Mouse (Mus musculus) cerebral cortex, adult 2 months (tissue): ENCODE results near the gene Scn4a.

ENCODE experiments used
- WGBS: fragments of 180-500 bp; shearing (Covaris S2); methylation state at CpG from one replicate; pipeline ENCODE4 v1.1.7; 2018; 5-methylcytosine and 5-hydroxymethylcytosine counted together

Gene Scn4a

GRCm38 (mm10) chr11:106314333-106314812 is 38.7 kb downstream of the Scn4a start, which contains the start of gene Cd79b:
TSS of gene Cd79b (minus strand) at chr11:106314762.
- WGBS = 89% methylated on average over 9 of the region's 9 CpGs

- WGBS = 87% methylated on average over 5 of the region's 5 CpGs
Observed at GRCm38 (mm10) chr11:106313533-106313932, 39.6 kb downstream of the Scn4a start.

- WGBS = 64% methylated on average over 5 of the region's 5 CpGs
Observed at GRCm38 (mm10) chr11:106310123-106310522, 43.0 kb downstream of the Scn4a start.

- 79% methylated on average over 11 of the region's 11 CpGs for WGBS
Observed at GRCm38 (mm10) chr11:106308162-106308561, 44.9 kb downstream of the Scn4a start.

- WGBS = 50% methylated on average over 5 of the region's 5 CpGs
Observed at GRCm38 (mm10) chr11:106307432-106307831, 45.7 kb downstream of the Scn4a start.

- 77% methylated on average over 9 of the region's 9 CpGs for WGBS
Observed at GRCm38 (mm10) chr11:106306758-106307157, 46.3 kb downstream of the Scn4a start.

- 92% methylated on average over 3 of the region's 3 CpGs for WGBS
Observed at GRCm38 (mm10) chr11:106306065-106306385, 47.1 kb downstream of the Scn4a start.

- 81% methylated on average over 10 of the region's 10 CpGs for WGBS
Observed at GRCm38 (mm10) chr11:106305348-106306064, 47.6 kb downstream of the Scn4a start.

- WGBS = 26% methylated on average over 2 of the region's 2 CpGs
Observed at GRCm38 (mm10) chr11:106302634-106303033, 50.5 kb downstream of the Scn4a start.

- WGBS = 83% methylated on average over 9 of the region's 9 CpGs
Observed at GRCm38 (mm10) chr11:106301765-106302164, 51.3 kb downstream of the Scn4a start, which contains the start of gene Gh. TSS of gene Gh (minus strand) at chr11:106301865.

- 83% methylated on average over 2 of the region's 2 CpGs for WGBS
Observed at GRCm38 (mm10) chr11:106291861-106292260, 61.2 kb downstream of the Scn4a start.

- 95% methylated on average over 5 of the region's 5 CpGs for WGBS
Observed at GRCm38 (mm10) chr11:106290376-106290775, 62.7 kb downstream of the Scn4a start.

- 52% methylated on average over 8 of the region's 8 CpGs for WGBS
Observed at GRCm38 (mm10) chr11:106289369-106289768, 63.7 kb downstream of the Scn4a start.

- 38% methylated on average over 11 of the region's 11 CpGs for WGBS
Observed at GRCm38 (mm10) chr11:106286987-106287386, 66.1 kb downstream of the Scn4a start.

GRCm38 (mm10) chr11:106286206-106286605 is 66.9 kb downstream of the Scn4a start:
- 89% methylated on average over 7 of the region's 7 CpGs for WGBS

GRCm38 (mm10) chr11:106284126-106284525 is 69.0 kb downstream of the Scn4a start:
- 68% methylated on average over 8 of the region's 8 CpGs for WGBS

GRCm38 (mm10) chr11:106283371-106283770 is 69.7 kb downstream of the Scn4a start:
- 77% methylated on average over 4 of the region's 4 CpGs for WGBS

- 88% methylated on average over 6 of the region's 6 CpGs for WGBS
Observed at GRCm38 (mm10) chr11:106282452-106282851, 70.6 kb downstream of the Scn4a start.

- WGBS = 4% methylated on average over 25 of the region's 25 CpGs
Observed at GRCm38 (mm10) chr11:106276454-106276853, 76.6 kb downstream of the Scn4a start, which contains the start of gene Tcam1. TSS of gene Tcam1 (plus strand) at chr11:106276672.

- 78% methylated on average over 7 of the region's 7 CpGs for WGBS
Observed at GRCm38 (mm10) chr11:106274971-106275411, 78.1 kb downstream of the Scn4a start.

- 85% methylated on average over 1 of the region's 1 CpGs for WGBS
Observed at GRCm38 (mm10) chr11:106274374-106274773, 78.7 kb downstream of the Scn4a start.

GRCm38 (mm10) chr11:106273811-106274210 is 79.3 kb downstream of the Scn4a start:
- WGBS = 96% methylated on average over 6 of the region's 6 CpGs

GRCm38 (mm10) chr11:106273311-106273684 is 79.8 kb downstream of the Scn4a start:
- WGBS = 7% methylated on average over 16 of the region's 16 CpGs
